Mouse (Mus musculus) testis, postnatal 10 days (tissue): ENCODE data around the gene Prdm11.

ENCODE experiments used
- DNase-seq: peaks from one replicate; pipeline ENCODE4 v3.0.0; 2021; ENCODE audit warnings: low spot score

Gene Prdm11

GRCm38 (mm10) chr2:92966257-92966656, 79.7 kb downstream of the Prdm11 start:
- DNase-seq, result no peak

GRCm38 (mm10) chr2:92964345-92964744, 81.6 kb downstream of the Prdm11 start:
- DNase-seq, result no peak

GRCm38 (mm10) chr2:92958640-92959039, 87.3 kb downstream of the Prdm11 start:
- no peak for DNase-seq

- DNase-seq, result no peak
Measured at GRCm38 (mm10) chr2:92956943-92957342, 89.0 kb downstream of the Prdm11 start.

- DNase-seq, result peak; percentile 85
Measured at GRCm38 (mm10) chr2:92954404-92955114, 91.4 kb downstream of the Prdm11 start.

GRCm38 (mm10) chr2:92953450-92953849, 92.5 kb downstream of the Prdm11 start:
- DNase-seq, result no peak

- no peak for DNase-seq
Measured at GRCm38 (mm10) chr2:92949518-92949917, 96.4 kb downstream of the Prdm11 start.

- no peak for DNase-seq
Measured at GRCm38 (mm10) chr2:92948699-92949300, 97.2 kb downstream of the Prdm11 start.

GRCm38 (mm10) chr2:92947981-92948698, 97.8 kb downstream of the Prdm11 start:
- no peak for DNase-seq

- DNase-seq, result no peak
Measured at GRCm38 (mm10) chr2:92945824-92946598, 100.0 kb downstream of the Prdm11 start.

- DNase-seq, result no peak
Measured at GRCm38 (mm10) chr2:92945125-92945746, 100.7 kb downstream of the Prdm11 start.

GRCm38 (mm10) chr2:92944356-92944755, 101.6 kb downstream of the Prdm11 start:
- DNase-seq, result no peak

GRCm38 (mm10) chr2:92943406-92943805, 102.6 kb downstream of the Prdm11 start:
- DNase-seq, result no peak

GRCm38 (mm10) chr2:92941463-92941862, 104.5 kb downstream of the Prdm11 start:
- DNase-seq, result no peak

GRCm38 (mm10) chr2:92940963-92941362, 105.0 kb downstream of the Prdm11 start:
- DNase-seq, result no peak

GRCm38 (mm10) chr2:92938827-92939226, 107.1 kb downstream of the Prdm11 start:
- DNase-seq, result no peak

GRCm38 (mm10) chr2:92938063-92938462, 107.9 kb downstream of the Prdm11 start:
- no peak for DNase-seq

- DNase-seq, result no peak
Measured at GRCm38 (mm10) chr2:92935483-92935882, 110.5 kb downstream of the Prdm11 start.

GRCm38 (mm10) chr2:92934312-92934982, 111.5 kb downstream of the Prdm11 start:
- no peak for DNase-seq

GRCm38 (mm10) chr2:92933379-92933778, 112.6 kb downstream of the Prdm11 start:
- DNase-seq, result no peak

GRCm38 (mm10) chr2:92931061-92931460, 114.9 kb downstream of the Prdm11 start:
- DNase-seq, result no peak
